Mouse (Mus musculus): ENCODE data around the gene Crim1. TPM values are rescaled to one million over a fixed set of nuclear protein-coding genes. Genes with fewer than 3 reads are reported as not detected.

The Crim1 gene
- polyA plus RNA-seq, 1 experiment from 2014 or later: 2.9 TPM

GRCm38 (mm10) chr17:78376587-78376986 lies 176.5 kb downstream of the Crim1 start:
- ATAC-seq (replicated peaks; ENCODE audit: insufficient number of reproducible peaks, low FRiP score, low TSS enrichment): no peak
- Histone ChIP-seq H3K4me1 (ENCODE audit: control insufficient read depth, insufficient read depth, low read length) (no peaks in the 10 kb centered on the region), H3K9me3 (replicated peaks; ENCODE audit: control insufficient read depth, low read length) (no peaks in the 10 kb centered on the region), H3K27me3 (ENCODE audit: control insufficient read depth, insufficient read depth, low read length) (no peaks in the 10 kb centered on the region), H3K9ac (ENCODE audit: low read depth, low read length) (no peak overlapping the region), H3K27ac (ENCODE audit: low read depth, low read length) (no peak overlapping the region), H3K4me3 (ENCODE audit: low read depth, low read length) (no peak overlapping the region), H3K4me2 (no peak overlapping the region), H3K36me3 (ENCODE audit: control insufficient read depth, insufficient read depth, low read length) (peaks cover 6% of the 10 kb centered on the region)
- 66% methylated on average over 8 of the region's 8 CpGs for WGBS (ENCODE audit: insufficient replicate concordance)

GRCm38 (mm10) chr17:78379079-78379729 lies 179.2 kb downstream of the Crim1 start:
- no peak overlapping the region for H3K9ac ChIP-seq (ENCODE audit: low read depth, low read length)
- H3K36me3 ChIP-seq (ENCODE audit: control insufficient read depth, insufficient read depth, low read length): peaks cover 8% of the 10 kb centered on the region
- H3K4me1 ChIP-seq (ENCODE audit: control insufficient read depth, insufficient read depth, low read length): no peaks in the 10 kb centered on the region
- no peak overlapping the region for H3K27ac ChIP-seq (ENCODE audit: low read depth, low read length)
- no peak for ATAC-seq (replicated peaks; ENCODE audit: insufficient number of reproducible peaks, low FRiP score, low TSS enrichment)
- H3K4me3 ChIP-seq (ENCODE audit: low read depth, low read length): no peak overlapping the region
- no peaks in the 10 kb centered on the region for H3K27me3 ChIP-seq (ENCODE audit: control insufficient read depth, insufficient read depth, low read length)
- no peak overlapping the region for H3K4me2 ChIP-seq
- 85% methylated on average over 8 of the region's 8 CpGs for WGBS (ENCODE audit: insufficient replicate concordance)
- H3K9me3 ChIP-seq (replicated peaks; ENCODE audit: control insufficient read depth, low read length): no peaks in the 10 kb centered on the region

GRCm38 (mm10) chr17:78379730-78380245 lies 179.7 kb downstream of the Crim1 start:
- no peak for ATAC-seq (replicated peaks; ENCODE audit: insufficient number of reproducible peaks, low FRiP score, low TSS enrichment)
- Histone ChIP-seq H3K9ac (ENCODE audit: low read depth, low read length) (no peak overlapping the region), H3K27ac (ENCODE audit: low read depth, low read length) (no peak overlapping the region), H3K4me1 (ENCODE audit: control insufficient read depth, insufficient read depth, low read length) (no peaks in the 10 kb centered on the region), H3K9me3 (replicated peaks; ENCODE audit: control insufficient read depth, low read length) (no peaks in the 10 kb centered on the region), H3K4me3 (ENCODE audit: low read depth, low read length) (no peak overlapping the region), H3K36me3 (ENCODE audit: control insufficient read depth, insufficient read depth, low read length) (peaks cover 8% of the 10 kb centered on the region), H3K27me3 (ENCODE audit: control insufficient read depth, insufficient read depth, low read length) (no peaks in the 10 kb centered on the region), H3K4me2 (no peak overlapping the region)
- WGBS (ENCODE audit: insufficient replicate concordance): 88% methylated on average over 11 of the region's 11 CpGs

GRCm38 (mm10) chr17:78382321-78382720 lies 182.3 kb downstream of the Crim1 start:
- no peak for ATAC-seq (replicated peaks; ENCODE audit: insufficient number of reproducible peaks, low FRiP score, low TSS enrichment)
- WGBS (ENCODE audit: insufficient replicate concordance): 93% methylated on average over 3 of the region's 3 CpGs
- no peak overlapping the region for H3K27ac ChIP-seq (ENCODE audit: low read depth, low read length)
- H3K36me3 ChIP-seq (ENCODE audit: control insufficient read depth, insufficient read depth, low read length): peaks cover 8% of the 10 kb centered on the region
- no peaks in the 10 kb centered on the region for H3K4me1 ChIP-seq (ENCODE audit: control insufficient read depth, insufficient read depth, low read length)
- no peak overlapping the region for H3K4me3 ChIP-seq (ENCODE audit: low read depth, low read length)
- no peak overlapping the region for H3K4me2 ChIP-seq
- H3K9me3 ChIP-seq (replicated peaks; ENCODE audit: control insufficient read depth, low read length): no peaks in the 10 kb centered on the region
- no peaks in the 10 kb centered on the region for H3K27me3 ChIP-seq (ENCODE audit: control insufficient read depth, insufficient read depth, low read length)
- no peak overlapping the region for H3K9ac ChIP-seq (ENCODE audit: low read depth, low read length)

GRCm38 (mm10) chr17:78387665-78388064 lies 187.6 kb downstream of the Crim1 start:
- no peak overlapping the region for H3K27ac ChIP-seq (ENCODE audit: low read depth, low read length)
- H3K4me2 ChIP-seq: no peak overlapping the region
- ATAC-seq (replicated peaks; ENCODE audit: insufficient number of reproducible peaks, low FRiP score, low TSS enrichment): no peak
- WGBS (ENCODE audit: insufficient replicate concordance): 47% methylated on average over 9 of the region's 9 CpGs
- H3K9ac ChIP-seq (ENCODE audit: low read depth, low read length): no peak overlapping the region
- peaks cover 4% of the 10 kb centered on the region; the same call in 1 of the 2 replicates for H3K4me1 ChIP-seq (ENCODE audit: control insufficient read depth, insufficient read depth, low read length)
- H3K36me3 ChIP-seq (ENCODE audit: control insufficient read depth, insufficient read depth, low read length): no peaks in the 10 kb centered on the region; the same call in 1 of the 2 replicates
- H3K27me3 ChIP-seq (ENCODE audit: control insufficient read depth, insufficient read depth, low read length): no peaks in the 10 kb centered on the region
- H3K4me3 ChIP-seq (ENCODE audit: low read depth, low read length): no peak overlapping the region
- H3K9me3 ChIP-seq (replicated peaks; ENCODE audit: control insufficient read depth, low read length): no peaks in the 10 kb centered on the region

- ATAC-seq (replicated peaks; ENCODE audit: insufficient number of reproducible peaks, low FRiP score, low TSS enrichment): no peak
- no peaks in the 10 kb centered on the region for H3K27me3 ChIP-seq (ENCODE audit: control insufficient read depth, insufficient read depth, low read length)
- H3K9ac ChIP-seq (ENCODE audit: low read depth, low read length): no peak overlapping the region
- peaks cover 4% of the 10 kb centered on the region; the same call in 1 of the 2 replicates for H3K4me1 ChIP-seq (ENCODE audit: control insufficient read depth, insufficient read depth, low read length)
- H3K36me3 ChIP-seq (ENCODE audit: control insufficient read depth, insufficient read depth, low read length): no peaks in the 10 kb centered on the region; the same call in 1 of the 2 replicates
- H3K4me2 ChIP-seq: no peak overlapping the region
- no peaks in the 10 kb centered on the region for H3K9me3 ChIP-seq (replicated peaks; ENCODE audit: control insufficient read depth, low read length)
- WGBS (ENCODE audit: insufficient replicate concordance): 76% methylated on average over 9 of the region's 9 CpGs
- H3K27ac ChIP-seq (ENCODE audit: low read depth, low read length): no peak overlapping the region
- no peak overlapping the region for H3K4me3 ChIP-seq (ENCODE audit: low read depth, low read length)
Observed at GRCm38 (mm10) chr17:78388101-78388847, 188.2 kb downstream of the Crim1 start.

GRCm38 (mm10) chr17:78389573-78389972 lies 189.5 kb downstream of the Crim1 start:
- no peak overlapping the region for H3K27ac ChIP-seq (ENCODE audit: low read depth, low read length)
- no peak overlapping the region for H3K4me2 ChIP-seq
- H3K9me3 ChIP-seq (replicated peaks; ENCODE audit: control insufficient read depth, low read length): no peaks in the 10 kb centered on the region
- no peak overlapping the region for H3K4me3 ChIP-seq (ENCODE audit: low read depth, low read length)
- H3K4me1 ChIP-seq (ENCODE audit: control insufficient read depth, insufficient read depth, low read length): peaks cover 4% of the 10 kb centered on the region; the same call in 1 of the 2 replicates
- no peaks in the 10 kb centered on the region for H3K27me3 ChIP-seq (ENCODE audit: control insufficient read depth, insufficient read depth, low read length)
- no peak for ATAC-seq (replicated peaks; ENCODE audit: insufficient number of reproducible peaks, low FRiP score, low TSS enrichment)
- 88% methylated on average over 5 of the region's 5 CpGs for WGBS (ENCODE audit: insufficient replicate concordance)
- H3K9ac ChIP-seq (ENCODE audit: low read depth, low read length): no peak overlapping the region
- H3K36me3 ChIP-seq (ENCODE audit: control insufficient read depth, insufficient read depth, low read length): no peaks in the 10 kb centered on the region; the same call in 1 of the 2 replicates

- ATAC-seq (replicated peaks; ENCODE audit: insufficient number of reproducible peaks, low FRiP score, low TSS enrichment): no peak
- Histone ChIP-seq H3K4me3 (ENCODE audit: low read depth, low read length) (no peak overlapping the region), H3K36me3 (ENCODE audit: control insufficient read depth, insufficient read depth, low read length) (no peaks in the 10 kb centered on the region; the same call in 1 of the 2 replicates), H3K9me3 (replicated peaks; ENCODE audit: control insufficient read depth, low read length) (no peaks in the 10 kb centered on the region), H3K4me1 (ENCODE audit: control insufficient read depth, insufficient read depth, low read length) (peaks cover 4% of the 10 kb centered on the region; the same call in 1 of the 2 replicates), H3K9ac (ENCODE audit: low read depth, low read length) (no peak overlapping the region), H3K27ac (ENCODE audit: low read depth, low read length) (no peak overlapping the region), H3K27me3 (ENCODE audit: control insufficient read depth, insufficient read depth, low read length) (no peaks in the 10 kb centered on the region), H3K4me2 (no peak overlapping the region)
- WGBS (ENCODE audit: insufficient replicate concordance): 64% methylated on average over 9 of the region's 9 CpGs
Observed at GRCm38 (mm10) chr17:78392401-78393087, 192.5 kb downstream of the Crim1 start.
